Mouse (Mus musculus) natural killer cell, adult 2 months (primary cell): ENCODE results near the gene Hist2h2ab.

ENCODE experiments used
- DNase-seq, 2 experiments: peaks; one replicate each; pipeline ENCODE4 v3.0.0; 2022; ENCODE audit warnings: low spot score in 2 of 2

Hist2h2ab gene

DNA sequence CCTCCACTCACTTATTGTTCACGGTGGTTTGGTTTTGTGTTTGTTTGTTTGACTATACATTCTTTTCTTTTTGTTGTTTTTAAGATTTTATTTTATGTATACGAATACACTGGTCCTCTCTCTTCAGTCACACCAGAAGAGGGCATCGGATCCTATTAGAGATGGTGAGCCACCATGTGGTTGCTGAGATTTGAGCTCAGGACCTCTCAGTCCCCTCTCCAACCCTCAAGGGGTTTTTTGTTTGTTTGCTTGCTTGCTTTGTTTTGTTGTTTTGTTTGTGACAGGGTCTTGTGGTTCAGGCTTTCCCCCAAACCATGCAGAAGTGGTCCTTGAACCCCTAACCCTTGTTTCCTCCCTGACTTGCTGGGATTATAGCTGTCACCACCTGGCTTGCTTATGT, 42.0 kb downstream of the Hist2h2ab start:
- no peak for DNase-seq

DNA sequence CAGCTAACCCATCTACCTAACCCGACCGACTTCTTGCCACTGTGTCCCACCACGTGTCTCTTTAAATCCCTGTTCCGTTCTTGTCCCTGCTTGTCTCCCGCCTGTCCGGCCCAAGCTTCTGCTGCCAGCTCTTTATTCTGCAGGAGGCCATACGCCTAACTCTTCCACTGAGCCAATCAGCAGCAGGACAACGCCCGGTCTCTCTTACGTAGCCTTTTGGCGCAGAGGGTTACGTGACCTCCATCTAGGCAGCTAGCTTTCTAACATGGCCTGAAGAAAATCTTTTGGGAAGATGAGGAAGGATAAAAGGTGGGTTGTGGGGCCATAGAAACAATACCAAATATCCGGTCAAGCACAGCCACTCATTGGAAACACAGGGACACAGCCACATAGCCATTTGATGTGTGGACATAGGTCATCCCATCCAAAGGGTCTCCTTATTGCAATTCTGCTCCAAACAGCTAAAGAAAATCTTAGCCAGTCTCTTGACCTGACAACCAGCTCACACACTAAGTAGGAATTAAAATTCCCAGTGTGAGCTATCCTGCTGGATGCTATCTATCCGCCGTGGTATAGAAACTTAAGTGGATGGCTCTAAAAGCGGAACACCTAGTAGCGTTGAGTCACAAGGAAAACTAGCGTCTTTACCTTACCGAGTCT, 42.7 kb downstream of the Hist2h2ab start:
- DNase-seq, result peak; percentile 73 to 75

DNA sequence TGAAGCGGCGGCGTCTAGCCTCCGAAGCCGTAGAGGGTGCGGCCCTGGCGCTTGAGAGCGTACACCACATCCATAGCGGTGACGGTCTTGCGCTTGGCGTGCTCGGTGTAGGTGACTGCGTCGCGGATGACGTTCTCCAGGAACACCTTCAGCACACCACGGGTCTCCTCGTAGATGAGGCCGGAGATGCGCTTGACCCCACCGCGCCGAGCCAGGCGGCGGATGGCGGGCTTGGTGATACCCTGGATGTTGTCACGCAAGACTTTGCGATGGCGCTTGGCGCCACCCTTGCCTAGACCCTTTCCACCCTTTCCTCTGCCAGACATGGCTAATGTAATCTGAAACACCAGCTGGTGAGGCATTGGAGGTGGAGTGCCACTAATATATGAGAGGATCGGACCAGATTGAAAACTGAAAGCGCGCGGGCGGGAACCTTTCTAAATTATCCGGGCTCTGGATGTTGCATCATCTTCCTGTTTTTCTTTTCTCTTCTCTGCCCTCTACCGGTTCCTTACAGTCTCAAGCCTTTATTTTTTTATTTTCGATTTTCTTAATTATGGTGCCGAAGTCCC, 43.4 kb downstream of the Hist2h2ab start, which contains the start of gene Hist2h4:
Hist2h4 (minus strand) TSS at position 333 of the 572 bp plus-strand sequence.
- DNase-seq, result peak; percentile 96 to 97

DNA sequence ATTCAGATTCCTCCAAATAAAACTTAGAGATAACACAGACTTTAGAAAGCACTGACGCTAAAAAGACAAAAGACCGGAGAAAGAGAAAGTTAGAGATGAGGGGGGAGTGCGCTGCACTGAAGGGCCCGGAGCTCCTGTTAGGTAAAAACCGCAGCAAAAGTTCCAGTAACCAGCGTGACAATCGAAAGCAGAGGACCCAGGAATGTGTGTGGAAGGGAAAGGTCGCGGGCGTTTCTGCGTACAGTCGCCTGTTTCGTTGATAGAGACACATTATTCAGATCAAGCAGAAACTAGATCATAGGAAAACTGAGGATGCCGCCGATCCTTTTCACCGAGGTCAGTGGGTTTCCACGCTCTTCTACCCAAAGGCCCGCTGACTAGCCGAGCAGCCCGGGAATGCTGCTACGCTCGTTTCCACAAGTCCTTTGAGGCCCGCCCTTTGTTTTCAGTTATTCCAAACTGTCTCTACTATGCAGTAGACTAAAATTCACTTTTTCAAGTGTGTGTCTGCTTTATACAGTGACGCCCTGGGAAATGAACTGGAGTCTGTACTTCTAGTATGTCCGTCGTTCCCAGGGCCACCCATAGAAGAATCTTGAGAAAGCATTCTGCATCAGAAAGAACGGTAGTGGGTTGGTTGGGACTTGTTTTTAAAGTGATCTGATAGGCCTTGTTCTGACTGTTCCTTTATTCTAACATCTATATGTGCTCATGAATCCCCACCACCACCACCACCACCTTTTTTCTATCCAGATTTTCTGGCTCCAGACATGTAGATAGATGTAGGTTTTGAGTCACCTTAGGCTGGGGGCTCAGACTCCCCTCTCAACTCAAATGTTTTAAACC, 44.1 kb downstream of the Hist2h2ab start:
- no peak for DNase-seq

DNA sequence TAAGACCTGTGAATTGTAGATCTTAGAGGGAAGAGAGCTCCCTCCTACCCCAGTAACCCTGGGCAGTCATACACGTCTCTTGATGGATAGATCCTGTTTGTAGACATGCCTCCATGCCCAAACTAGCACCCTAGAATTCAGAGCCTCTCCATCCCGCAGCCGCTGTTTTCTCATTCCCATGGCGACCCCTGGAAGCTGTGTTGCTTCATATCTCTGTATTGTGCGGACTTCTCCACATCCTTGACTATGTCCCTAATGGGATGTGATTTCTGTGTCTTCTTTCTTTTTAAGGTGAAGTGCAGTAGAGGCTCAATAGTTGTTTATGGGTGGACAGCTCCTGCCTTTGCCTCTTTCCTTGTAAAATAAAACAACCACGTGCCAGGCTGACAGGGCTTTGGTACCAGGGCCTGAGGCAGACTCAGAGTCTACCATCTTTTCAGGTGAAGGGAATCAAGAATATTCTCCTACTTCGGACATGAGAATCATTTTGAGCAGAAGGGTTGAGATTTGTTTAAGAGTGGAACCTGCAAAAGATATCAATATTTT, 44.8 kb downstream of the Hist2h2ab start:
- DNase-seq, result no peak

DNA sequence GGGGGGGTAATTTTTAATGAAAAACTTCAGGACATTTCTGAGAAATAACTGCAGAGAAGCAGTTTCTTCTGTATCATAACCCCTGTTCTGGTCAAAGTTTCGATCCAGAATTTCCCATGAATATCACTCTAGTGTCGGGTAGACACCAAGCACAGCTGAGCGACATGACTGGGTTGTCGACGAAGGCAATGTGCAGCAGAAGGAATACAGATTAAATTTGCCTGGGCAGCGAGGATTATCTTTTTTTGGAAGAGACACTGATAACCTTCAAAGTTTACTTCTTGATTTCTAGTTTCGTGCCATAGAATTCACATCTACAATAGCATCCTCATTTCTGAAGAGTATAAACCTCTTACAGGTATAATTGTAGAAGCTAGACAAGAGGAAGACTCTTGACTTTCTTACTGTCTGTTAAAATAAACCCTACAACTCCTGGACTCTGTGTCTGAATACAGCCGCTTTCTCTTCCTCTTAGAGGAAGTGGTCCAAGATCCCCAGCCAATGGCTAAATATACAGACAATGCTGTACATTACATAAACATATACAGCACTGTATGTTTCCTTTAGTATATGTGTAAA, 46.6 kb downstream of the Hist2h2ab start:
- DNase-seq, result no peak

DNA sequence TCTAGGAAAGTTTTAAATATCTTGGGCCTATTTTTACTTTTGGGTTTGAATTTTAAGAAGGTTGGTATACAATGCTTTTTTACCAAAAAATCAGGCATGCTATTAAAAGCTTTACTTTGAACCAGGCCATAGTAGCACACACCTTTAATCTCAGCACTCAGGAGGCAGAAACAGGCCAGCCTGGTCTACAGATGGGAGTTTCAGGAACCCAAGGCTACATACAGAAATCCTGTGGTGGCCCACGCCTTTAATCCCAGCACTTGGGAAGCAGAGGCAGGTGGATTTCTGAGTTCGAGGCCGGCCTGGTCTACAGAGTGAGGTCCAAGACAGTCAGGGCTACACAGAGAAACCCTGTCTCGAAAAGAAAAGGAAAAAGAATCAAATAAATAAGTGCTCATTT, 47.9 kb downstream of the Hist2h2ab start:
- DNase-seq, result no peak

DNA sequence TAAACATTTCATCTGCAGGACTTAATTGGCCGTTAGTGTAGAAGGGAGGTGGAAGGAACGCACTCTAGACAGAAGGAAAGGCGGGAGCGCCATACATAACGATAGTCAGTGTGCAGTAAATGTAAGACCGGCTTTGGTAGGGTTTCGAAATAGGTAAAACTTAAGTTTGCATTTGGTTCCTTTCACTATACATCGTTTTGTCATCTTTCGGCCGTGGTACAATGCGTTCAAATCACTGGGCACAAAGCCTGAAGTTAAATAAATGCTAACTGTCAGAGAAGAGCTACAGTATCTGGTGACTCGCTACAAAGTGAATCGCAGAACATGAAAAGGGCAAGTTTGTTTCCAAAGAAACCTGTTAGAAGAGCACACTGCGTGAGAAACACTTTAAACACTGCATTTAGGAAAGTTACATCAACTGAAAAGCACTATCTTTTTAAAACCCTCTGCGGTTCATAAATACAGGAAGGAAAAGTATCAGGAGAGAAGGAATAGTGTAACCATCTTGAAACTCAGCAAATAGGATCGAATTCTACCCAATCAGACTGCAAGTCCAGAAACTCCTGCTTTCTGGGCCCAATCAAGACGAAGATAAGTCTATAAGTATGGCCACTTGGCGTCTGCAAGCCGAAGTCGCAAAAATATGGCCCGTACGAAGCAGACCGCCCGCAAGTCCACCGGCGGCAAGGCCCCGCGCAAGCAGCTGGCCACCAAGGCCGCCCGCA, 48.5 kb downstream of the Hist2h2ab start, which contains the start of gene Hist2h3b:
Hist2h3b (plus strand) TSS at position 604 of the 725 bp plus-strand sequence.
- peak; percentile 77 to 79 for DNase-seq

DNA sequence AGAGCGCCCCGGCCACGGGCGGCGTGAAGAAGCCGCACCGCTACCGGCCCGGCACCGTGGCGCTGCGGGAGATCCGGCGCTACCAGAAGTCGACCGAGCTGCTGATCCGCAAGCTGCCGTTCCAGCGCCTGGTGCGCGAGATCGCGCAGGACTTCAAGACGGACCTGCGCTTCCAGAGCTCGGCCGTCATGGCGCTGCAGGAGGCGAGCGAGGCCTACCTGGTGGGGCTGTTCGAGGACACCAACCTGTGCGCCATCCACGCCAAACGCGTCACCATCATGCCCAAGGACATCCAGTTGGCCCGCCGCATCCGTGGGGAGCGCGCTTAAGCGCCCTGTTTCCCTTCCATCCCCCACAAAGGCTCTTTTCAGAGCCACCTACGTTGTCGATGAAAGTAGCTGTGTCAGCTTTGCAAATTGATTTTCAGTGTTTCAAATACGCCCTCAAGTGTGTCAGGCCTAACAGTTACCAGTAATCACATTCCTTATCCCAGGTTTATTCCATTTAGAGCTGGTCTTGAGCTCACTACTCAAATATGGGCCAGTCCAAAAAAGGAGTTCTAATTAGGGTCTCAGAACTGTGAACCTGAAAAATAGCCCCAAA, 49.2 kb downstream of the Hist2h2ab start:
- peak in 1 of 2 experiments; percentile 32 for DNase-seq
